Mouse (Mus musculus) adrenal gland, postnatal 0 days (tissue): ENCODE data around the gene Zfp692. TPM values are rescaled to one million over a fixed set of nuclear protein-coding genes. Genes with fewer than 3 reads are reported as not detected.

ENCODE experiments used
- polyA plus RNA-seq: library from polyadenylated mRNA; unstranded; fragments of >200 nt; fragmentation: Nextera tagmentation; extraction: Ambion mirVana; gene quantifications from 2 replicates; pipeline ENCODE4 v1.2.1, GENCODE M21; 2015

Gene Zfp692
- 6.3 and 10.3 TPM in 2 replicates for polyA plus RNA-seq

DNA sequence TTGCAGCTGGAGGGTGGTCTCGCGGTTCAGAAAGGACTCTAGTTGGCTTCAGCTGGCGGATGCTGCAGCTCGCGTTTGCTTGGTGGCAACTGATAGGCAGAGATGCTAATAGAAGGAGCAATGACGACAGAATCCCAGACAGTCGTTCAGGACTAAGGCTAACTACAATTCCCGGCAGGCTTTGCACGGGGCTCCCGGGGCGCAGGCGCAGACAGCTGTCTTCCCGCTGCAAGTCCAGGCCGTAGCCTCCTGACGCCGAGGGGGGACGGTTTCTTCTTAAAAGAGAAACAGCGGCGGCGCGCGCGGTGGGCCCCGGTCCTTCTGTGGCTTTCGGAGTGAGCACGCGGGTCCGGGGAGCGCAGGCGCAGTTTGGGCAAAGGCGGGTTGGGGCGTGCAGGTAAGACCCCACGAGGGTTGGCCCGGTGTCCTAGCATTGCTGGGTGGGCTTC is at the start of gene Zfp692:
TSS of gene Zfp692 (plus strand) at position 210 of the 449 bp plus-strand sequence.

DNA sequence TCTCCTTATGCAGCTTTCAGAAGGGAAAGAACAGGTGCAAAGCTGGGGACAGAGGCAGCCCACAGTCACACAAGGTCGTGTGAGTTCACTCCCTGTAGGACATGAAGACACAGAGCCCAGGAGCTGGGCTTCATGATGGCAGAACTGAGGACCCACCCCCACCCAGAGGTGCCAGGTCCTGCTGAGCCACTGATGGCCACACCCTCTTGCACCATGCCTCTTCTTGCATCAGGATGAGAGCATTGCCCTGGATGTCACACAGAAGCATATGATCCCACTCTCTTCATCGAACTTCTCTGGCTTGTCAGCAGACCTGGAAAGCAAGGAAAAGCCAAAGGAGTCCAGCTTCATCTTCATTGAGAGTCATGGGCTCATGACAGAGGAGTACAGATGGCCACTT is 32.3 kb upstream of the Zfp692 start, which contains the start of gene 4930438A08Rik:
TSS of gene 4930438A08Rik (plus strand) at position 228 of the 400 bp plus-strand sequence.

DNA sequence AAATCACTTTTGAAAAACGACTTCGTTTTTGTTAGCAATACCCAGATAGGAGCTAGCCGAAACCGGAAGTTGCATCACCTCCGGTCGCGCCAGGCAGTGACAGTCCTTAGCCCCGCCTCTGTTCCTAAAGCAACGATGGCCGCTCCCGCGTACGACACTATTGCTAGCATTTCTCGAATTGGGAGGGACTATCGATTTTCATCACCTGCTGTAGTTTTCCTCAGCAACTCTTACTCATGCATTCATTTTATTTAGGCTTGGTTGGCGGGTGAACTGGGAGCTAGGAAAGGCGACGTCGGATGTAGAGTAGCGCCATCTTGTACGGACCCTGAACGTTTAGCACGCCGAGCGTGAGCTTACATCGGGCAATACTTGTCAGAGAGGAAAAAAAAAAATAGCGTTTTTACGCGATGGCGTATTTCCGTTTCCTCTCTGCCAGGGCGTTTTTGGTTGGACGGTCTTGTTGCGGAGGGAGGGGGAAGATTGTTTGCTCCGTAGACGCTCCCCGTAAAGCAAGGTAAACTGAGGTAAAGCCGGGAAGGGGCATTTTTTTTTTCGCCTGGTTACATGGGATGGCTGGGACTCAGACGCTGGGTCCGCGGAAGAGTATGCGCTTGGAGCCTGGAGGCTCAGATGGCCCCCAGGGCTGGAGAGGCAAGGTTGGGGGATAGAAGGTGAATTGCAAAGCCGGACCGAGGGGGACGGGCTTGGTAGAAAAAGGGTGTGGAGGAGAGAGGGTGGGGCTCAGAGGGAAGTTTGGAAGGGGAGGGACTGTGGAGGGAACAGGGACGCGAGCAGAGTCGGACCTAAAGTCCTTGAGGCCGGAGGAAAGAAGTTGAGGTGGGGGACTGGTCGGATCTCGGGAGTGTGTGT is 23.6 kb downstream of the Zfp692 start, which contains the start of the genes Zfp672 and Sh3bp5l:
TSS of gene Zfp672 (minus strand) at position 64 of the 873 bp plus-strand sequence.
TSS of gene Sh3bp5l (plus strand) at position 449 of the 873 bp plus-strand sequence.

Other genes starting within 250 kb of the Zfp692 start
- gene Gm12248, start 213.9 kb upstream of the Zfp692 start, polyA plus RNA-seq: 0.17 and 1.3 TPM in 2 replicates
- 57.0 and 74.0 TPM in 2 replicates for gene Cnot8, start 202.9 kb upstream of the Zfp692 start, polyA plus RNA-seq
- 4.0 and 6.8 TPM in 2 replicates for gene Gemin5, start 138.5 kb upstream of the Zfp692 start, polyA plus RNA-seq
- 189 and 196 TPM in 2 replicates for gene Mrpl22, start 135.4 kb upstream of the Zfp692 start, polyA plus RNA-seq
- gene Igtp, start 107.5 kb upstream of the Zfp692 start, polyA plus RNA-seq: 10.6 and 14.0 TPM in 2 replicates
- gene Irgm2, start 107.5 kb upstream of the Zfp692 start, polyA plus RNA-seq: 7.7 and 8.3 TPM in 2 replicates
- gene 4930438A08Rik, start 32.3 kb upstream of the Zfp692 start, polyA plus RNA-seq: 0.14 and 0.50 TPM in 2 replicates
- gene Zfp672, start 23.3 kb downstream of the Zfp692 start, polyA plus RNA-seq: 56.5 and 56.9 TPM in 2 replicates
- gene Sh3bp5l, start 23.7 kb downstream of the Zfp692 start, polyA plus RNA-seq: 28.2 and 38.7 TPM in 2 replicates
- 0.40 and 6.4 TPM in 2 replicates for gene Lypd8, start 72.0 kb downstream of the Zfp692 start, polyA plus RNA-seq
- not detected in 2 replicates for gene 1810065E05Rik, start 114.0 kb downstream of the Zfp692 start, polyA plus RNA-seq
- gene Gm12253, start 125.5 kb downstream of the Zfp692 start, polyA plus RNA-seq: not detected in 2 replicates
- gene Lypd9, start 145.9 kb downstream of the Zfp692 start, polyA plus RNA-seq: not detected in 2 replicates
- not detected in 2 replicates for gene Olfr30, start 155.2 kb downstream of the Zfp692 start, polyA plus RNA-seq
- not detected in 2 replicates for gene Olfr332, start 185.5 kb downstream of the Zfp692 start, polyA plus RNA-seq
- not detected in 2 replicates for gene Olfr331, start 195.5 kb downstream of the Zfp692 start, polyA plus RNA-seq
- 1.7 and 4.9 TPM in 2 replicates for gene Olfr330, start 227.8 kb downstream of the Zfp692 start, polyA plus RNA-seq
- gene Olfr329-ps, start 239.4 kb downstream of the Zfp692 start, polyA plus RNA-seq: 0.28 and 2.0 TPM in 2 replicates
- gene Olfr328, start 248.6 kb downstream of the Zfp692 start, polyA plus RNA-seq: 0.24 and 0.77 TPM in 2 replicates